Mouse (Mus musculus) mature B cell (primary cell): ENCODE results near the gene Scd2.
"Not testable (repeated sequence)": the region's sequence is repeated elsewhere in the genome, so short reads cannot be mapped to it uniquely, and the experiment has no call there.

Source experiments
- in situ Hi-C: fragments of 300-500 bp; cut with MboI; formaldehyde crosslinking; loops from 2 replicates; pipeline ENCODE4 v1.14.3; 2019

The Scd2 gene

GRCm38 (mm10) chr19:44296186-44296585 is 2.7 kb downstream of the Scd2 start:
- in situ Hi-C loops, result loop anchor here (5.0 to 10.0 kb wide), 2 partner anchors 49 to 101 kb away; partner anchors contain the start of gene Pkd2l1

DNA sequence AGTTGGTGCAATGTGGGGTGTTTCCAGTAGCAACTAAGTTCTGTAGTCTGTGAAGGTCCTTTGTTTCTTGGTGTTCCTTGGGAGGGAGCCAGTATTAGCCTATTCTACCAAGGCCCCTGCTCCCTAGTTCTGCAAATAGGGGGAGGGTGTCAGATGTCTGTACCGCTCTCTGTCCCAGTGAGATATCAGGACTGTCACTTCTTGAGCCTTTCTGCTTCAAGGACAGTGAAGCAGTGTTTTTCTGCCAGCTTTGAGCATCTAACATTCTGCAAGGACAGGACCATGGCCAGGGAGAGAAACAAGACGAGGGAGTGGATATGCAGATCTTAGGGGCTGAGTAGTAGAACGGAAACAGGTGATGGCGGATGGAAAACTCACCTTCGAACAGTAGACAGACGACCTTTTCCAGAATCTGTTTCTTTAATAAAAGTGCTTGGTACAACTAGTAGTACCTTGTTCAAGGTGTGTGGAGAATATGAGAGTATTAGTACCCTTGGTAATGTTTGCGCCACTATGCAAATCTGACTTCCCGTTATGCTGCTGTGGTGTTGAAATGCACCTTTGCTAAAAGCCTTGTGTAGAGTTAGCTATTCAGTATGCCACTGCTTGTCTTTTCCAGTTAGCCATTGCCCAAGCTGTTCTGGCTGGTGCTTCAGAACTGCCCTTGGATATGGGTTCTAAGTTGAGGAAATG is 3.7 kb downstream of the Scd2 start:
- in situ Hi-C loops, result loop anchor here (5.0 to 10.0 kb wide), 2 partner anchors 50 to 102 kb away; partner anchors contain the start of gene Pkd2l1

DNA sequence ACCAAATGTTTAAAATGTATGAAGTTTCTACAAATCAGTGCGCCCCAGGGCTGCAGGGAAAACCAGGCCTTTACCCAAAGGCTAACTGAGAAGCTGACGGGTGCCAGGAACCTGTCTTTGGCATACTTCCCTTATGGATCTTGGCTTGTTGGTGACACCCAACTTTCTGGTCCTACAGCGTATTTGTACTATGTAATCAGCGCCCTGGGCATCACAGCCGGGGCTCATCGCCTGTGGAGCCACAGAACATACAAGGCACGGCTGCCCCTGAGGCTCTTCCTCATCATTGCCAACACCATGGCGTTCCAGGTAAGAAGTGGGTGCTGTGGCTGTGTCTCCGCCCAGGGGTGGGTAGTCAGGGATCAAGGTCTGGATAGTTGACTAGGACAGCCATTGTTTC is 4.4 kb downstream of the Scd2 start:
- in situ Hi-C loops, result loop anchor here (5.0 to 10.0 kb wide), 2 partner anchors 51 to 103 kb away; partner anchors contain the start of gene Pkd2l1

- in situ Hi-C loops, result loop anchor here (5.0 to 10.0 kb wide), 2 partner anchors 52 to 104 kb away; partner anchors contain the start of gene Pkd2l1
These were observed 5.6 kb downstream of the Scd2 start for GRCm38 (mm10) chr19:44299078-44299477.

GRCm38 (mm10) chr19:44299902-44300301 is 6.4 kb downstream of the Scd2 start:
- in situ Hi-C loops, result loop anchor here (5.0 to 10.0 kb wide), 2 partner anchors 53 to 105 kb away; partner anchors contain the start of gene Pkd2l1

GRCm38 (mm10) chr19:44300520-44300919 is 7.0 kb downstream of the Scd2 start:
- in situ Hi-C loops, result no loop called here

GRCm38 (mm10) chr19:44301176-44301575 is 7.7 kb downstream of the Scd2 start:
- in situ Hi-C loops, result no loop called here

GRCm38 (mm10) chr19:44301671-44302305 is 8.3 kb downstream of the Scd2 start:
- in situ Hi-C loops, result no loop called here

GRCm38 (mm10) chr19:44302901-44303300 is 9.4 kb downstream of the Scd2 start:
- in situ Hi-C loops, result no loop called here

GRCm38 (mm10) chr19:44303502-44303901 is 10.0 kb downstream of the Scd2 start:
- in situ Hi-C loops, result no loop called here

DNA sequence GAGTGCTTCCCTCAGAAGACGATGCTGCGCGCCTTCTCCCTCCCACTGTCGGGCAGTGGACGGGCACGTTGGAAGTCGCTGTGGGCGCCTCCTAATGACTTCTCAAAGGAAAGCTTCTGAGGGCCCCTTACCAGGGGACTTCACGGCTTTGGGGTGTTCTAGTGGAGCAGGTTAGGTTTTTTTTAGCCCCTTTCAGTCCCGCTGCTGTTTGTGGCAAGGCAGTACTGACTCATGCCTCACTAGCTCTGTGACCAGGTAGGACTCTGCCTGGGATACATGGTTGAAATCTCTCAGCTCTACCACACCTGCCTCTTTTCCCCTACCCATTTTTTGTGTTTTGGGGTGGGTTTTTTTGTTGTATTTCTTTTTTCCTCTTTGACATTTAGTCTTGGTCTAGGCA is 10.9 kb downstream of the Scd2 start:
- in situ Hi-C loops, result no loop called here

DNA sequence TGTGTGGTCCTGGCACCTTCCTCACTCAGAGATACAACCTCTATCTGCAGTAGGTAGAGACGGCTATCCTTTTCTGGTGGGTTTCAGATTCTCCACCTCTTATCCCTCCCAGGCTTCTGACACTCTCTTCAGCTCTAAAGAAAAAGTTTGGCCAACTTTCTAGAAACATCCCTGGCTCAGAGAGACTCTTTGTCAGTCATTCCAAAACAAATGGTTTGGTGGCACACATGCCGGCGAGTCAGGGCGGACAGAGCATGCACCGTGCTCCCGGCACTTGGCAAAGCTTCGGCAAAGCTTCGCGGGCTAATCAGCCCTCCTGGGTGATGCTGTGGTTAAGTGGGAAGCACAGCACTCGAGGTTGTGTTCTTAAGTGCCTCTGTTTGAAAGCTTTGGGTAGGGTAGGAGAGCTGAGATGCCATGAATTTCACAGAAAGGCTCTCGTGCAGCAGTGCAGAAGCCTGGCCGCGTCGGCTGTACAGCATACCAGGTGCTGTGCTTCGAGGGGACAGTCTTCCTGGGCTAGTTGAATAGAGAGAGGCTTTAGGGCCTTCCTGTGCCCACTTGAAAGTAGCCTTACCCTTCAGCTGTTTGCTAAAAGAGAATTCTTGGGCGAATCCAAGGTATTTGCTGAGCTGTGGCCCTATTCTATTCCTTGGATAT is 11.5 kb downstream of the Scd2 start:
- in situ Hi-C loops, result no loop called here

DNA sequence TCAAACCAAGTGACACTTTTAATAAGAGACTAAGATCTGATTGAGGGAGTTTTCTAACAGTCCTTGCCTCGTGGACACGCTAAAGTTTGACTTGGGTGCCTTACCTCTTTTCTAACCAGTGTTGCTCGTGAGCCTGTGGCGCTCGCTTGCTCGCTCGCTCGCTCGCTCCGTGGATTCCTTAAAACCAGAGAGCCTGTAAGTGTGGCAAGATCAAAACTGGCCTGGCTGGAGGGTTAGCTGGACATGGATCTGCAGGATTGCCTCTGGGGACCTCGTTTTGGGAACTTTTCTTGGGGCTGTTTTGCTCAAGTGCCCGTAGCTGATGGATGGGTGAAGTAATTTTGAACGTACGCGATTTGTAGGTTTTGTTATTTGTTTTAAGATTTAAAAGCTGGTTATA is 12.2 kb downstream of the Scd2 start:
- in situ Hi-C loops, result no loop called here

DNA sequence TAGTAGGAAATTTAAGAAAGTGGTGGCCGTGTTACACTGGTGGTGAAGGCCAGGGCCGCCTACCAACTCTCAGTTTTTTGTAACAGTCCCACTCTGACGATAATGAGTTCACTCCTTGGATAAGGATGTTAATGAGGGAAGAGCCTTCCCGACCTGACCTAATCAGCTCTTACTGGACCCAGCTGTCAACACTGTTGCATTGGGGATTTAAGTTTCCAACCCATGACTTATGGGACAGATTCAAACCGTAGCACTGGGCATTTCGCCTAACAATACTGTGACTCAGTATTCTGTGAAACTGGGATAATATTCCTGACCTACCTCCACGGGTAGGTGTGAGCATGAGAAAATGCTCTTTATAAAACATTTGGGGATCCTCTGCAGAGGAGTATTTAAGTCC is 12.7 kb downstream of the Scd2 start:
- in situ Hi-C loops, result no loop called here

GRCm38 (mm10) chr19:44307101-44307914 is 13.8 kb downstream of the Scd2 start:
- in situ Hi-C loops, result no loop called here

GRCm38 (mm10) chr19:44307915-44308470 is 14.5 kb downstream of the Scd2 start:
- in situ Hi-C loops, result no loop called here

DNA sequence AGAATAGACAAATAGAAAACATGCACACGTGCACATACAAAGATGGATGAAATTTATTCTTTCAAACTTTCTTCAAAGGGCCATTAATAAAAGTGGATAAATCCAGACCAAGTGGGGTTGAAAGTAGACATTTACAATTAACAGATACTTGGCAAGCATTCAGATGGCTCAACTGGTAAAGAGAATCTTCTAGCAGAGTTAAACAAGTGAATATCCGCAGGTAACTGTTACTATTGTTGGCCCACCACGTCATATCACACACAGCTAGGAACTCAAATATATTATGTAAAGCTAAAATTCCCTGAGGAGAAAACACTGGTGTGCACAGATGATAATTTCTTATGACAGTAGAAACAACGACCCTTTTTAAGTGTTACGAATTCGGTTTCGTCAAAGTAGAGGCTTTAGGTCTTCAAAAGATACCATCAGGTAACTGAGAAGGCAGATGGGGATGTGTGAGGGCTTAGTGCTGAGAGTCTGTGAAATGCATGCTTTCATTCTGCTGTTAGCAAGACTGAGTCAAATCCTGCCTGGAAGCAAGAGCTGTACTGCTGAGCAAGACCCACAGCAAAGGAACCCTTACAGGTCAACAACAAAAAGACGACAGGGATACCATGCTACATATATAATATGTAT is 15.3 kb downstream of the Scd2 start:
- in situ Hi-C loops, result no loop called here

DNA sequence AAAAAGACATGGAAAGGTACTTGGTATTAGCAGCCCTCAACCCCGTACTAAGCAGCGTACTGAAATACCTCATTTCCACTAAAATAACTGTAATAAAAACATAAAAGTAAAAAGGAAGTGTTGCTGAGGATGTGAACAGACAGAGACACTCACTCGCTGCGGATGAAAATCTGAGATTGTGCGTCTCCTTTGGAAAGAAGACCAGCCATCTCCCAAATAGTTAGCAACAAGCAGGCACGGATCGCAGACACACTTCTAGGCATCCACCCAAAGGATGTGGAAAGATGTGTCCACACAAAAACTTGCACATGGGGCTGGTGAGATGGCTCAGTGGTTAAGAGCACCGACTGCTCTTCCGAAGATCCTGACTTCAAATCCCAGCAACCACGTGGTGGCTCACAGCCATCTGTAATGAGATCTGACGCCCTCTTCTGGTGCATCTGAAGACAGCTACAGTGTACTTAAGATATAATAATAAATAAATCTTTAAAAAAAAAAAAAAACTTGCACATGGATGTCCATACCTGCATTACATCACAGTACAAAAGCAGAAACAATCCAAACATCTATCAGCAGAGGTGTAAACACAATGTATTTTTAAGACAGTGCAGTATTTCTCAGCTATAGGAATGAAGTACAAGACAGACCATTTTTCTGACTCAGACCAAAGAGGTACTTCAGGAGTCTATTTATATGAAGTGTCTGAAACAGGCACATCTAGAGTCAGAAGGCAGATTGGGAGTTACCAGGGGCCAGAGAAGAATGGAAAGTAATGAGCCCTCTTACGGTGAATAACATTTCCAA is 16.1 kb downstream of the Scd2 start:
- in situ Hi-C loops, result no loop called here

DNA sequence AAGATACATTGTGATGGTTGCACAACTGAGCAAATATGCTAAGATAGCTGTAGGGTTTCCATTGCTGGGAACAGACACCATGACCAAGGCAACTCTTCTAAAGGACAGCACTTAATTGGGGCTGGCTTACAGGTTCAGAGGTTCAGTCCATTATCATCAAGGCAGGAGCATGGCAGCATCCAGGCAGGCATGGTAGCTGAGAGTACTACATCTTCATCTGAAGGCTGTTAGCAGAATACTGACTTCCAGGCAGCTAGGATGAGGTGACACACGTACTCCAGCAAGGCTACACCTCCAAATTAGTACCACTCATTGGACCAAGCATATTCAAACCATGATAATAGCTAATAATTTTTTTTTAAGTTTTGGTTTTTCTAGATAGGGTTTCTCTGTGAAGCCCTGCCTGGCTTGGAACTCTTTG is 16.7 kb downstream of the Scd2 start:
- in situ Hi-C loops, result not testable (repeated sequence)

DNA sequence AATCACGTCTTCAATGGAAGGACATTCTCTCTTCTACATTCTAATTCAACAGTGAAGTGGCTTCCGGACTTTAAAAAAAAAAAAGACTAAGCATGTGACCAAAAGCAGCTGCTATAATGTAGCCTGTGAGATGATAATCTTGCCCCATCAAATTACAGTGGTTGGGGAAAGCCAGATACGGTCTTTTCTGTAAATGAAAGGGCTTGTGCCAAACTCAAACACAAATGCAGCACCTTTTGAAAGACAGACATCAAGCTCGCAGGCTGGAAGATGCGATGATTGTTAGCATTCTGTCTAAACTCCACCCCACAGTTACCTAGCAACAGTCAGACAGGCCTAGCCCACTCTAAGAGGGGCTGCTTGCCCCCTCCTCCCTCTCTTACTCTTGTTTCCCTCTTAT is 17.3 kb downstream of the Scd2 start:
- in situ Hi-C loops, result no loop called here
